Mouse (Mus musculus) inflammation-experienced regulatory T-cells, adult 6 months (primary cell): ENCODE measurements around the gene Hemk1. TPM values are rescaled to one million over a fixed set of nuclear protein-coding genes. Genes with fewer than 3 reads are reported as not detected.
A peak's percentile ranks its signal among the peaks of the same experiment; 100 is the strongest.
"Not testable (repeated sequence)": the region's sequence is repeated elsewhere in the genome, so short reads cannot be mapped to it uniquely, and the experiment has no call there.

Source experiments
- ATAC-seq: one replicate; pipeline ENCODE4 v1.8.0; 2017
- polyA plus RNA-seq, 3 experiments: library from polyadenylated mRNA; unstranded; fragments of 100-300 nt; shearing (Covaris generic); gene quantifications; one replicate each; pipeline ENCODE4 v1.2.1; 2017

Hemk1 gene
- polyA plus RNA-seq, 3 experiments from 2014 or later = 22.0 to 35.2 (median 29.8) TPM

GRCm38 (mm10) chr9:107308346-107309000 is 29.7 kb downstream of the Hemk1 start:
- ATAC-seq = no peak

GRCm38 (mm10) chr9:107307886-107308285 is 30.3 kb downstream of the Hemk1 start:
- ATAC-seq = no peak

- ATAC-seq = no peak
These were observed 30.9 kb downstream of the Hemk1 start for GRCm38 (mm10) chr9:107307099-107307872.

- ATAC-seq = not testable (repeated sequence)
These were observed 31.5 kb downstream of the Hemk1 start for GRCm38 (mm10) chr9:107306673-107307072.

GRCm38 (mm10) chr9:107305601-107306542 is 32.3 kb downstream of the Hemk1 start:
- peak; percentile 71 for ATAC-seq

- ATAC-seq = no peak
These were observed 33.1 kb downstream of the Hemk1 start for GRCm38 (mm10) chr9:107305012-107305411.

GRCm38 (mm10) chr9:107304383-107304782 is 33.8 kb downstream of the Hemk1 start:
- ATAC-seq = no peak

GRCm38 (mm10) chr9:107303900-107304299 is 34.2 kb downstream of the Hemk1 start:
- ATAC-seq = no peak

GRCm38 (mm10) chr9:107303121-107303820 is 34.9 kb downstream of the Hemk1 start:
- no peak for ATAC-seq

GRCm38 (mm10) chr9:107302592-107302991 is 35.6 kb downstream of the Hemk1 start:
- no peak for ATAC-seq

- ATAC-seq = no peak
These were observed 36.4 kb downstream of the Hemk1 start for GRCm38 (mm10) chr9:107301554-107302331.

GRCm38 (mm10) chr9:107300224-107300973 is 37.8 kb downstream of the Hemk1 start:
- ATAC-seq = no peak

- no peak for ATAC-seq
These were observed 38.4 kb downstream of the Hemk1 start for GRCm38 (mm10) chr9:107299783-107300182.

GRCm38 (mm10) chr9:107298876-107299275 is 39.3 kb downstream of the Hemk1 start:
- no peak for ATAC-seq

GRCm38 (mm10) chr9:107298059-107298780 is 39.9 kb downstream of the Hemk1 start:
- ATAC-seq = peak; percentile 9

- no peak for ATAC-seq
These were observed 40.5 kb downstream of the Hemk1 start for GRCm38 (mm10) chr9:107297658-107298057.

- no peak for ATAC-seq
These were observed 41.1 kb downstream of the Hemk1 start for GRCm38 (mm10) chr9:107297059-107297458.

- peak; percentile 65 for ATAC-seq
These were observed 41.6 kb downstream of the Hemk1 start for GRCm38 (mm10) chr9:107296501-107296965.

- ATAC-seq = peak; percentile 42
These were observed 42.1 kb downstream of the Hemk1 start for GRCm38 (mm10) chr9:107296041-107296440.

- ATAC-seq = no peak
These were observed 42.3 kb downstream of the Hemk1 start, which contains the start of gene Cish for GRCm38 (mm10) chr9:107296016-107296040. Cish (plus strand) TSS chr9:107296026.

- peak; percentile 56 for ATAC-seq
These were observed 42.5 kb downstream of the Hemk1 start for GRCm38 (mm10) chr9:107295616-107296015.
